Mouse (Mus musculus) gonadal fat pad, adult 2 months (tissue): ENCODE measurements around the gene Olfr370. TPM values are rescaled to one million over a fixed set of nuclear protein-coding genes. Genes with fewer than 3 reads are reported as not detected.
"Not testable (repeated sequence)": the region's sequence is repeated elsewhere in the genome, so short reads cannot be mapped to it uniquely, and the experiment has no call there.

Experiments used
- DNase-seq: peaks from one replicate; pipeline ENCODE4 v3.0.0-alpha.2; 2012; ENCODE audit warnings: low read depth
- polyA plus RNA-seq: library from polyadenylated mRNA; depleted of rRNA; stranded (reverse); fragments of >200 nt; gene quantifications from 2 replicates; pipeline ENCODE4 v1.2.3, GENCODE M21; 2012; rRNA removed

The Olfr370 gene
- polyA plus RNA-seq: 0.11 TPM in 1 of 2 replicates, not detected in the other

GRCm38 (mm10) chr8:83535736-83536135, at the start of gene Olfr370:
Gene Olfr370 (plus strand): TSS chr8:83535780.
- no peak for DNase-seq

GRCm38 (mm10) chr8:83511696-83512095, 23.9 kb upstream of the Olfr370 start:
- DNase-seq: no peak

- no peak for DNase-seq
Observed at GRCm38 (mm10) chr8:83520432-83520831, 15.1 kb upstream of the Olfr370 start.

- not testable (repeated sequence) for DNase-seq
Observed at GRCm38 (mm10) chr8:83520907-83521306, 14.7 kb upstream of the Olfr370 start.

GRCm38 (mm10) chr8:83521310-83521709, 14.3 kb upstream of the Olfr370 start:
- DNase-seq: no peak

GRCm38 (mm10) chr8:83534802-83535201, 778 bp upstream of the Olfr370 start:
- DNase-seq: no peak

- no peak for DNase-seq
Observed at GRCm38 (mm10) chr8:83562669-83563068, 27.1 kb downstream of the Olfr370 start.

- no peak for DNase-seq
Observed at GRCm38 (mm10) chr8:83563246-83563645, 27.7 kb downstream of the Olfr370 start.

- DNase-seq: no peak
Observed at GRCm38 (mm10) chr8:83565731-83566375, 30.3 kb downstream of the Olfr370 start.

GRCm38 (mm10) chr8:83566469-83567395, 31.2 kb downstream of the Olfr370 start, which contains the start of gene Ndufb7:
Gene Ndufb7 (plus strand): TSS chr8:83566671.
- no peak for DNase-seq

- DNase-seq: no peak
Observed at GRCm38 (mm10) chr8:83567668-83568067, 32.1 kb downstream of the Olfr370 start.

- DNase-seq: no peak
Observed at GRCm38 (mm10) chr8:83568128-83568527, 32.5 kb downstream of the Olfr370 start.

- DNase-seq: no peak
Observed at GRCm38 (mm10) chr8:83568755-83569154, 33.2 kb downstream of the Olfr370 start.

- no peak for DNase-seq
Observed at GRCm38 (mm10) chr8:83569165-83569564, 33.6 kb downstream of the Olfr370 start.

GRCm38 (mm10) chr8:83570272-83571000, 34.9 kb downstream of the Olfr370 start:
- no peak for DNase-seq

- not testable (repeated sequence) for DNase-seq
Observed at GRCm38 (mm10) chr8:83571001-83571340, 35.4 kb downstream of the Olfr370 start.

- no peak for DNase-seq
Observed at GRCm38 (mm10) chr8:83571791-83572190, 36.2 kb downstream of the Olfr370 start.

GRCm38 (mm10) chr8:83572246-83572812, 36.7 kb downstream of the Olfr370 start:
- DNase-seq: no peak

- no peak for DNase-seq
Observed at GRCm38 (mm10) chr8:83573140-83573875, 37.7 kb downstream of the Olfr370 start.

GRCm38 (mm10) chr8:83574631-83575315, 39.2 kb downstream of the Olfr370 start:
- no peak for DNase-seq
